Mouse (Mus musculus): ENCODE measurements around the gene Bbc3. TPM values are rescaled to one million over a fixed set of nuclear protein-coding genes. Genes with fewer than 3 reads are reported as not detected.

The Bbc3 gene
- total RNA-seq, 2 experiments from 2014 or later: 1.1 to 1.3 TPM

- ATAC-seq (replicated peaks; ENCODE audit: poor library complexity, severe bottlenecking): peak; percentile 18
Observed at GRCm38 (mm10) chr7:16313481-16314220, 5.5 kb downstream of the Bbc3 start.

- ATAC-seq (replicated peaks; ENCODE audit: poor library complexity, severe bottlenecking): no peak
Observed at GRCm38 (mm10) chr7:16314221-16314775, 6.1 kb downstream of the Bbc3 start.

GRCm38 (mm10) chr7:16315222-16315759 is 7.1 kb downstream of the Bbc3 start:
- no peak for ATAC-seq (replicated peaks; ENCODE audit: poor library complexity, severe bottlenecking)

- ATAC-seq (replicated peaks; ENCODE audit: poor library complexity, severe bottlenecking): no peak
Observed at GRCm38 (mm10) chr7:16317094-16317493, 8.9 kb downstream of the Bbc3 start.

- no peak for ATAC-seq (replicated peaks; ENCODE audit: poor library complexity, severe bottlenecking)
Observed at GRCm38 (mm10) chr7:16319216-16319615, 11.0 kb downstream of the Bbc3 start.

GRCm38 (mm10) chr7:16320479-16320878 is 12.3 kb downstream of the Bbc3 start:
- no peak for ATAC-seq (replicated peaks; ENCODE audit: poor library complexity, severe bottlenecking)

- no peak for ATAC-seq (replicated peaks; ENCODE audit: poor library complexity, severe bottlenecking)
Observed at GRCm38 (mm10) chr7:16324661-16325060, 16.5 kb downstream of the Bbc3 start.

GRCm38 (mm10) chr7:16325920-16326606 is 17.9 kb downstream of the Bbc3 start:
- ATAC-seq (replicated peaks; ENCODE audit: poor library complexity, severe bottlenecking): peak; percentile 96

GRCm38 (mm10) chr7:16326607-16326971 is 18.4 kb downstream of the Bbc3 start:
- no peak for ATAC-seq (replicated peaks; ENCODE audit: poor library complexity, severe bottlenecking)

GRCm38 (mm10) chr7:16329146-16329545 is 21.0 kb downstream of the Bbc3 start:
- ATAC-seq (replicated peaks; ENCODE audit: poor library complexity, severe bottlenecking): no peak

- no peak for ATAC-seq (replicated peaks; ENCODE audit: poor library complexity, severe bottlenecking)
Observed at GRCm38 (mm10) chr7:16337733-16338132, 29.5 kb downstream of the Bbc3 start.

GRCm38 (mm10) chr7:16344598-16344997 is 36.4 kb downstream of the Bbc3 start:
- ATAC-seq (replicated peaks; ENCODE audit: poor library complexity, severe bottlenecking): no peak

GRCm38 (mm10) chr7:16345297-16345696 is 37.1 kb downstream of the Bbc3 start:
- ATAC-seq (replicated peaks; ENCODE audit: poor library complexity, severe bottlenecking): peak; percentile 86

- ATAC-seq (replicated peaks; ENCODE audit: poor library complexity, severe bottlenecking): no peak
Observed at GRCm38 (mm10) chr7:16349999-16350398, 41.8 kb downstream of the Bbc3 start.

GRCm38 (mm10) chr7:16355854-16356594 is 47.8 kb downstream of the Bbc3 start:
- no peak for ATAC-seq (replicated peaks; ENCODE audit: poor library complexity, severe bottlenecking)

- no peak for ATAC-seq (replicated peaks; ENCODE audit: poor library complexity, severe bottlenecking)
Observed at GRCm38 (mm10) chr7:16357602-16358001, 49.4 kb downstream of the Bbc3 start.

- ATAC-seq (replicated peaks; ENCODE audit: poor library complexity, severe bottlenecking): peak; percentile 82
Observed at GRCm38 (mm10) chr7:16364319-16364718, 56.1 kb downstream of the Bbc3 start.

GRCm38 (mm10) chr7:16364901-16365500 is 56.8 kb downstream of the Bbc3 start:
- ATAC-seq (replicated peaks; ENCODE audit: poor library complexity, severe bottlenecking): peak; percentile 35; the same call in 1 of the 2 replicates

GRCm38 (mm10) chr7:16366133-16366646 is 58.0 kb downstream of the Bbc3 start:
- ATAC-seq (replicated peaks; ENCODE audit: poor library complexity, severe bottlenecking): no peak

GRCm38 (mm10) chr7:16366669-16367068 is 58.5 kb downstream of the Bbc3 start:
- no peak for ATAC-seq (replicated peaks; ENCODE audit: poor library complexity, severe bottlenecking)
